Mouse (Mus musculus): Measurements from ENCODE around the gene Wfikkn2.
"Not testable (repeated sequence)": the region's sequence is repeated elsewhere in the genome, so short reads cannot be mapped to it uniquely, and the experiment has no call there.

Gene Wfikkn2

GRCm38 (mm10) chr11:94245955-94246788 lies at the start of gene Wfikkn2:
Gene Wfikkn2 (minus strand): TSS chr11:94246005.
- no peak for DNase-seq (ENCODE audit: low spot score in 2 of 2)

GRCm38 (mm10) chr11:94294996-94295845 lies 49.4 kb upstream of the Wfikkn2 start:
- no peak for DNase-seq (ENCODE audit: low spot score in 2 of 2)

GRCm38 (mm10) chr11:94290062-94290740 lies 44.4 kb upstream of the Wfikkn2 start:
- DNase-seq (ENCODE audit: low spot score in 2 of 2): no peak

- no peak for DNase-seq (ENCODE audit: low spot score in 2 of 2)
Observed at GRCm38 (mm10) chr11:94287105-94287504, 41.3 kb upstream of the Wfikkn2 start.

GRCm38 (mm10) chr11:94285886-94286574 lies 40.2 kb upstream of the Wfikkn2 start:
- DNase-seq (ENCODE audit: low spot score in 2 of 2): no peak

- no peak for DNase-seq (ENCODE audit: low spot score in 2 of 2)
Observed at GRCm38 (mm10) chr11:94283536-94284099, 37.8 kb upstream of the Wfikkn2 start.

GRCm38 (mm10) chr11:94282291-94282690 lies 36.5 kb upstream of the Wfikkn2 start:
- DNase-seq (ENCODE audit: low spot score in 2 of 2): no peak

- no peak for DNase-seq (ENCODE audit: low spot score in 2 of 2)
Observed at GRCm38 (mm10) chr11:94281199-94282181, 35.7 kb upstream of the Wfikkn2 start, which contains the start of gene Gm21885. Gene Gm21885 (plus strand): TSS chr11:94281873.

GRCm38 (mm10) chr11:94276869-94277337 lies 31.1 kb upstream of the Wfikkn2 start:
- peak; percentile 81 to 94 for DNase-seq (ENCODE audit: low spot score in 2 of 2)

GRCm38 (mm10) chr11:94275686-94276085 lies 29.9 kb upstream of the Wfikkn2 start:
- DNase-seq (ENCODE audit: low spot score in 2 of 2): no peak

- no peak for DNase-seq (ENCODE audit: low spot score in 2 of 2)
Observed at GRCm38 (mm10) chr11:94275226-94275625, 29.4 kb upstream of the Wfikkn2 start.

GRCm38 (mm10) chr11:94274206-94274867 lies 28.5 kb upstream of the Wfikkn2 start:
- DNase-seq (ENCODE audit: low spot score in 2 of 2): no peak

- DNase-seq (ENCODE audit: low spot score in 2 of 2): no peak
Observed at GRCm38 (mm10) chr11:94272960-94273927, 27.4 kb upstream of the Wfikkn2 start.

- DNase-seq (ENCODE audit: low spot score in 2 of 2): no peak
Observed at GRCm38 (mm10) chr11:94271015-94271414, 25.2 kb upstream of the Wfikkn2 start.

- DNase-seq (ENCODE audit: low spot score in 2 of 2): no peak
Observed at GRCm38 (mm10) chr11:94269906-94270305, 24.1 kb upstream of the Wfikkn2 start.

- no peak for DNase-seq (ENCODE audit: low spot score in 2 of 2)
Observed at GRCm38 (mm10) chr11:94268761-94269160, 23.0 kb upstream of the Wfikkn2 start.

GRCm38 (mm10) chr11:94266155-94266554 lies 20.4 kb upstream of the Wfikkn2 start:
- DNase-seq (ENCODE audit: low spot score in 2 of 2): not testable (repeated sequence)

Data from frontal cortex, postnatal 25 days (tissue).